Comparison of ENCODE assay signal across 24 mouse cellular contexts in genomic region chr1:158163411-158163810, GRCm38 (mm10).
"Had no signal": no experiment of that assay in that cellular context is flagged by ENCODE, and none has a peak within 500 bp of the region (broad histone marks: within the 10 kb centered on the region; RNA-seq: fewer than 3 reads in every experiment).

No protein-coding gene starts in this region.

- H3K4me2 ChIP-seq: heart, embryonic 12.5 days; hindbrain, embryonic 12.5 days; hindbrain, embryonic 14.5 days; intestine, embryonic 15.5 days; limb, embryonic 13.5 days had no signal

- H3K4me1 ChIP-seq: heart, embryonic 10.5 days; heart, embryonic 12.5 days; intestine, embryonic 15.5 days; limb, embryonic 13.5 days had no signal

- H3K9ac ChIP-seq: heart, embryonic 12.5 days; hindbrain, embryonic 12.5 days; hindbrain, embryonic 14.5 days; intestine, embryonic 15.5 days; limb, embryonic 13.5 days had no signal

- H3K27ac ChIP-seq: gastrocnemius, adult 2 months; heart, embryonic 10.5 days; hindbrain, embryonic 10.5 days; hindbrain, embryonic 12.5 days; hindbrain, embryonic 14.5 days; intestine, embryonic 15.5 days; limb, embryonic 13.5 days had no signal

- H3K27me3 ChIP-seq: heart, embryonic 12.5 days; hindbrain, embryonic 12.5 days; intestine, embryonic 15.5 days; limb, embryonic 13.5 days had no signal

- DNase-seq: gastrocnemius, adult 2 months; gastrocnemius, postnatal 10 days; gastrocnemius, postnatal 25 days; heart, adult 18-20 months; heart, postnatal 10 days; heart, postnatal 4 days; kidney, adult 18-20 months; kidney, adult 8-10 months; kidney, postnatal 10 days; kidney, postnatal 25 days; layer of hippocampus, adult 9-11 months; layer of hippocampus, postnatal 36 days; left cerebral cortex, postnatal 4 days had no signal

- H3K9me3 ChIP-seq: heart, embryonic 10.5 days; hindbrain, embryonic 10.5 days; hindbrain, embryonic 12.5 days; intestine, embryonic 15.5 days had no signal

- ATAC-seq: forebrain, embryonic 16.5 days; hindbrain, embryonic 16.5 days; inflammation-experienced regulatory T-cells, adult 6 months; intestine, embryonic 15.5 days; intestine, postnatal 0 days had no signal

- H3K4me3 ChIP-seq: gastrocnemius, adult 2 months; heart, embryonic 10.5 days; heart, embryonic 12.5 days; hindbrain, embryonic 10.5 days; hindbrain, embryonic 12.5 days; intestine, embryonic 15.5 days; limb, embryonic 13.5 days had no signal

- H3K36me3 ChIP-seq: heart, embryonic 10.5 days; heart, embryonic 12.5 days; hindbrain, embryonic 10.5 days; hindbrain, embryonic 12.5 days; intestine, embryonic 15.5 days; limb, embryonic 13.5 days had no signal
